Mouse (Mus musculus) 3134 (cell line): ENCODE measurements around the gene Fat3.

Experiments used
- DNase-seq: peaks from one replicate; pipeline ENCODE4 v3.0.0-alpha.2; 2011; ENCODE audit warnings: low spot score; ENCODE audit not compliant: insufficient read length; ENCODE audit errors: extremely low read depth

Fat3 gene

GRCm38 (mm10) chr9:15957816-15958215, 543.3 kb downstream of the Fat3 start:
- DNase-seq, result no peak

- no peak for DNase-seq
Observed at GRCm38 (mm10) chr9:15955147-15955782, 545.8 kb downstream of the Fat3 start.

GRCm38 (mm10) chr9:15954338-15954704, 546.8 kb downstream of the Fat3 start:
- no peak for DNase-seq

- DNase-seq, result no peak
Observed at GRCm38 (mm10) chr9:15953585-15954337, 547.3 kb downstream of the Fat3 start.

GRCm38 (mm10) chr9:15948086-15948485, 553.0 kb downstream of the Fat3 start:
- DNase-seq, result no peak

- no peak for DNase-seq
Observed at GRCm38 (mm10) chr9:15944182-15944581, 556.9 kb downstream of the Fat3 start.

GRCm38 (mm10) chr9:15943486-15944153, 557.5 kb downstream of the Fat3 start:
- DNase-seq, result no peak

- no peak for DNase-seq
Observed at GRCm38 (mm10) chr9:15941818-15942217, 559.3 kb downstream of the Fat3 start.

GRCm38 (mm10) chr9:15940933-15941673, 560.0 kb downstream of the Fat3 start:
- DNase-seq, result no peak

GRCm38 (mm10) chr9:15939594-15939993, 561.5 kb downstream of the Fat3 start:
- DNase-seq, result no peak

- no peak for DNase-seq
Observed at GRCm38 (mm10) chr9:15937837-15938514, 563.1 kb downstream of the Fat3 start.

GRCm38 (mm10) chr9:15930928-15931443, 570.1 kb downstream of the Fat3 start:
- no peak for DNase-seq

GRCm38 (mm10) chr9:15928331-15928730, 572.8 kb downstream of the Fat3 start:
- DNase-seq, result no peak

GRCm38 (mm10) chr9:15927378-15928083, 573.6 kb downstream of the Fat3 start:
- DNase-seq, result no peak

GRCm38 (mm10) chr9:15925237-15925636, 575.8 kb downstream of the Fat3 start:
- DNase-seq, result no peak

- DNase-seq, result no peak
Observed at GRCm38 (mm10) chr9:15920271-15920670, 580.8 kb downstream of the Fat3 start.

- no peak for DNase-seq
Observed at GRCm38 (mm10) chr9:15919373-15920005, 581.6 kb downstream of the Fat3 start.

- DNase-seq, result no peak
Observed at GRCm38 (mm10) chr9:15916600-15916999, 584.5 kb downstream of the Fat3 start.

- DNase-seq, result no peak
Observed at GRCm38 (mm10) chr9:15912735-15913134, 588.4 kb downstream of the Fat3 start.
